Mouse (Mus musculus) central nervous system, embryonic 11.5 days (tissue): Measurements from ENCODE around the gene Iqsec2. TPM values are rescaled to one million over a fixed set of nuclear protein-coding genes. Genes with fewer than 3 reads are reported as not detected.

Source experiments
- polyA plus RNA-seq: library from polyadenylated mRNA; depleted of rRNA; stranded (reverse); fragments of >200 nt; gene quantifications from 2 replicates; pipeline ENCODE4 v1.2.3, GENCODE M21; 2012; rRNA removed

Iqsec2 gene
- 2.6 and 3.4 TPM in 2 replicates for polyA plus RNA-seq

DNA sequence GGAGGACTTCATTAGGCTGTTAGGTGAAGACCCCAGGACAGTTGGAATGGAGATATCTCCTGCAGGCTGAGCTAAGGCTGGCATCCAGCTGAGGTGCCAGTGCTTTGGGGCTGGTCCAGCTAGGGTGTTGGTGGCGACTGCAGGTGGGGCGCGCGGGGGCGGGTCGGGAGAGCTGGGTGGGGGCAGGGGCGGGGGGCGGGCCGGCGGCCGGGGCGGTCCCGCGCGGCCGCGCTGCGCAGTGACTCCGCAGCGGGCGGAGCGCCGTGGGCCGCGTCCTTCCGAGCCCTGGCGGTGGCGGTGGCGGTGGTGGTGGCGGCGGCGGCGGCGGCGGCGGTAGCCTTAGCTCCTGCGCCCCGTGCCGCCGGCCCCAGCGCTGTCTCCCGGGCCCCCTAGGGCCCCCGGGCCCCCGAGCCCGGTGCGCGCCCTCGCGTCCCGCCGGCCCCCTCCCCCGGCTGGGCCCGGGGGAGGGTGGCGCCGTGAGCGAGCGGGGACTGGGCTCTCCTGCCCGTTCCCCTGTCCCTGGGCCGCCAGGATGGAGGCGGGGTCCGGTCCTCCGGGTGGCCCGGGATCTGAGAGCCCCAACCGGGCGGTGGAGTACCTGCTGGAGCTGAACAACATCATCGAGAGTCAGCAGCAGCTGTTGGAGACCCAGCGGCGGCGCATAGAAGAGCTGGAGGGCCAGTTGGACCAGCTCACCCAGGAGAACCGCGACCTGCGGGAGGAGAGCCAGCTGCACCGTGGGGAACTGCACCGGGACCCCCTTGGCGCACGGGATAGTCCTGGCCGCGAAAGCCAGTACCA, at the start of gene Iqsec2:
Gene Iqsec2, plus strand, starts transcription at position 328 of the 801 bp plus-strand sequence.

GRCm38 (mm10) chrX:152232781-152233763, 89.0 kb downstream of the Iqsec2 start, which contains the start of gene Kdm5c:
Kdm5c (plus strand) TSS chrX:152233020.

Other genes with a start within 250 kb of the Iqsec2 start
- 75.6 and 106 TPM in 2 replicates for gene Hsd17b10, start 142.4 kb upstream of the Iqsec2 start, polyA plus RNA-seq
- gene Ribc1, start 128.0 kb upstream of the Iqsec2 start, polyA plus RNA-seq = 2.3 TPM in 2 replicates
- gene Smc1a, start 127.8 kb upstream of the Iqsec2 start, polyA plus RNA-seq = 111 and 204 TPM in 2 replicates
- gene Kdm5c, start 88.8 kb downstream of the Iqsec2 start, polyA plus RNA-seq = 64.7 and 125 TPM in 2 replicates
- 7.5 and 18.0 TPM in 2 replicates for gene Kantr, start 183.2 kb downstream of the Iqsec2 start, polyA plus RNA-seq
- 85.3 and 90.3 TPM in 2 replicates for gene Tspyl2, start 198.2 kb downstream of the Iqsec2 start, polyA plus RNA-seq
- 11.6 and 16.3 TPM in 2 replicates for gene Gpr173, start 224.4 kb downstream of the Iqsec2 start, polyA plus RNA-seq